In genomic region chr7:97085291-97085690, GRCm38 (mm10) we compare ENCODE assay signal across 9 mouse cellular contexts. TPM values are rescaled to one million over a fixed set of nuclear protein-coding genes. Genes with fewer than 3 reads are reported as not detected.
DNase-seq lines count a peak whose midpoint lies in the region; ATAC-seq and TF ChIP-seq lines count a peak whose summit lies in the region.
"Had no signal": no experiment of that assay in that cellular context is flagged by ENCODE, and none has a peak within 500 bp of the region (broad histone marks: within the 10 kb centered on the region; RNA-seq: fewer than 3 reads in every experiment).

No protein-coding gene starts in this region.

- no peak overlapping the region for H3K4me2 ChIP-seq in heart, embryonic 11.5 days
- no peak overlapping the region for H3K4me2 ChIP-seq in midbrain, postnatal 0 days (ENCODE audit: low read depth, low read length, poor library complexity, severe bottlenecking)
- H3K4me2 ChIP-seq in midbrain, embryonic 13.5 days (replicated peaks), result no peak overlapping the region
- H3K4me2 ChIP-seq: forebrain, embryonic 15.5 days had no signal

- WGBS in heart, embryonic 11.5 days (ENCODE audit: insufficient replicate concordance), result 21% methylated on average over 4 of the region's 4 CpGs
- 12% methylated on average over 4 of the region's 4 CpGs for WGBS in midbrain, postnatal 0 days
- 19% methylated on average over 4 of the region's 4 CpGs for WGBS in midbrain, embryonic 13.5 days

- peak; percentile 28 to 51 for DNase-seq in heart, postnatal 10 days
- DNase-seq in midbrain, postnatal 0 days (ENCODE audit: low spot score), result peak; percentile 63
- peak; percentile 44 for DNase-seq in c-Kit-negative CD71-positive TER-119-positive erythroid progenitor cells, embryonic 14.5 days (ENCODE audit: low read depth, low spot score)
- peak; percentile 64 for DNase-seq in retina, postnatal 1 day
- DNase-seq in urinary bladder, postnatal 14 days (ENCODE audit: low spot score), result no peak
- DNase-seq in spleen, postnatal 14 days (ENCODE audit: low spot score in 2 of 2), result no peak

- no peak overlapping the region for H3K4me3 ChIP-seq in heart, embryonic 11.5 days (ENCODE audit: low read depth, low read length)
- no peak overlapping the region for H3K4me3 ChIP-seq in midbrain, postnatal 0 days (ENCODE audit: low read depth, low read length)
- no peak overlapping the region for H3K4me3 ChIP-seq in midbrain, embryonic 13.5 days (replicated peaks)
- H3K4me3 ChIP-seq: forebrain, embryonic 15.5 days had no signal

- no peaks in the 10 kb centered on the region for H3K27me3 ChIP-seq in heart, embryonic 11.5 days (ENCODE audit: control insufficient read depth, insufficient read depth, low read length)
- H3K27me3 ChIP-seq in midbrain, postnatal 0 days (ENCODE audit: insufficient read depth, low read length), result no peaks in the 10 kb centered on the region
- H3K27me3 ChIP-seq in midbrain, embryonic 13.5 days, result no peaks in the 10 kb centered on the region
- H3K27me3 ChIP-seq: forebrain, embryonic 15.5 days had no signal

- ATAC-seq in heart, embryonic 11.5 days (replicated peaks; ENCODE audit: insufficient number of reproducible peaks, low FRiP score, low TSS enrichment), result no peak
- no peak for ATAC-seq in midbrain, postnatal 0 days (ENCODE audit: low FRiP score)
- ATAC-seq in midbrain, embryonic 13.5 days, result no peak
- ATAC-seq: forebrain, embryonic 15.5 days had no signal

- H3K9me3 ChIP-seq in heart, embryonic 11.5 days (replicated peaks; ENCODE audit: control insufficient read depth, low read length), result no peaks in the 10 kb centered on the region
- H3K9me3 ChIP-seq in midbrain, postnatal 0 days (ENCODE audit: low read length), result no peaks in the 10 kb centered on the region
- H3K9me3 ChIP-seq in midbrain, embryonic 13.5 days, result no peaks in the 10 kb centered on the region
- H3K9me3 ChIP-seq: forebrain, embryonic 15.5 days had no signal

- H3K36me3 ChIP-seq in heart, embryonic 11.5 days (ENCODE audit: control insufficient read depth, insufficient read depth, low read length), result no peaks in the 10 kb centered on the region
- no peaks in the 10 kb centered on the region for H3K36me3 ChIP-seq in midbrain, postnatal 0 days (ENCODE audit: insufficient read depth, low read length)
- H3K36me3 ChIP-seq in midbrain, embryonic 13.5 days, result no peaks in the 10 kb centered on the region
- H3K36me3 ChIP-seq: forebrain, embryonic 15.5 days had no signal

- intact Hi-C loops in heart, postnatal 10 days (cut with DNase I), result loop anchor here (10.0 kb wide), 1 partner anchor 90 kb away; no protein-coding TSS in a partner anchor

- no peak overlapping the region for H3K27ac ChIP-seq in heart, embryonic 11.5 days (ENCODE audit: low read depth, low read length)
- H3K27ac ChIP-seq in midbrain, postnatal 0 days (ENCODE audit: low read depth, low read length), result no peak overlapping the region
- H3K27ac ChIP-seq in midbrain, embryonic 13.5 days, result no peak overlapping the region
- H3K27ac ChIP-seq: forebrain, embryonic 15.5 days had no signal

- peak; percentile 76 for TF ChIP-seq CTCF in midbrain, postnatal 0 days (IDR thresholded peaks at IDR 0.05)

- no peak overlapping the region for H3K9ac ChIP-seq in heart, embryonic 11.5 days (ENCODE audit: low read depth, low read length)
- no peak overlapping the region for H3K9ac ChIP-seq in midbrain, postnatal 0 days (replicated peaks; ENCODE audit: low read length, poor library complexity, severe bottlenecking)
- no peak overlapping the region for H3K9ac ChIP-seq in midbrain, embryonic 13.5 days (replicated peaks)
- H3K9ac ChIP-seq: forebrain, embryonic 15.5 days had no signal

- peaks cover 14% of the 10 kb centered on the region for H3K4me1 ChIP-seq in heart, embryonic 11.5 days (ENCODE audit: control insufficient read depth, insufficient read depth, low read length)
- no peaks in the 10 kb centered on the region; the same call in 1 of the 2 replicates for H3K4me1 ChIP-seq in midbrain, postnatal 0 days (ENCODE audit: insufficient read depth, low read length)
- peaks cover 12% of the 10 kb centered on the region for H3K4me1 ChIP-seq in midbrain, embryonic 13.5 days (replicated peaks)

RNA-seq across cellular contexts. Expression of gene Gab2, which starts 3.9 kb away (rescaled TPM):
- 10 to 100 TPM; 23.9 to 27.8 TPM for total RNA-seq in heart, postnatal 10 days (2021)
- polyA plus RNA-seq in heart, embryonic 11.5 days (2014; fragmentation: Nextera tagmentation; extraction: Ambion mirVana), result 5.7 and 7.4 TPM in 2 replicates
- total RNA-seq in midbrain, postnatal 0 days (2014; rRNA removed), result 36.8 and 39.0 TPM in 2 replicates
- 15.0 and 15.7 TPM in 2 replicates for polyA plus RNA-seq in midbrain, postnatal 0 days (2015; fragmentation: Nextera tagmentation; extraction: Ambion mirVana)
- polyA plus RNA-seq in midbrain, embryonic 13.5 days (2015; fragmentation: Nextera tagmentation; extraction: Ambion mirVana), result 15.2 and 17.9 TPM in 2 replicates

Comparison
In these comparisons a context has a peak if more than half of its experiments do, and no peak if none do; other contexts are left out.
1. DNase-seq: peak in heart, postnatal 10 days (2 of 2), midbrain, postnatal 0 days (single experiment), c-Kit-negative CD71-positive TER-119-positive erythroid progenitor cells, embryonic 14.5 days (single experiment) and retina, postnatal 1 day (single experiment); none in urinary bladder, postnatal 14 days (single experiment) and spleen, postnatal 14 days (0 of 2).